Mouse (Mus musculus) heart, adult 8-10 months (tissue): Measurements from ENCODE around the gene Ganab. TPM values are rescaled to one million over a fixed set of nuclear protein-coding genes. Genes with fewer than 3 reads are reported as not detected.

Experiments
- DNase-seq: peaks from one replicate; pipeline ENCODE4 v3.0.0; 2022; ENCODE audit warnings: low spot score
- total RNA-seq, 4 experiments: library from RNA; stranded (reverse); gene quantifications; 2 replicates each; pipeline ENCODE4 v1.2.4; 2022

Gene Ganab
- total RNA-seq, 4 experiments from 2014 or later: 45.5 to 49.6 (median 47.2) TPM

GRCm38 (mm10) chr19:8929224-8930088 lies 31.6 kb downstream of the Ganab start, which contains the start of the genes Rom1 and Eml3:
Gene Rom1, minus strand, starts transcription at chr19:8929356.
Gene Eml3, plus strand, starts transcription at chr19:8929552.
- DNase-seq: peak; percentile 95

- no peak for DNase-seq
Measured at GRCm38 (mm10) chr19:8930117-8930516, 32.2 kb downstream of the Ganab start.

- no peak for DNase-seq
Measured at GRCm38 (mm10) chr19:8930771-8931170, 32.9 kb downstream of the Ganab start.

GRCm38 (mm10) chr19:8936736-8937135 lies 38.9 kb downstream of the Ganab start:
- no peak for DNase-seq

- DNase-seq: no peak
Measured at GRCm38 (mm10) chr19:8940526-8941133, 42.8 kb downstream of the Ganab start.

- DNase-seq: no peak
Measured at GRCm38 (mm10) chr19:8941136-8941514, 43.3 kb downstream of the Ganab start.

- peak; percentile 91 for DNase-seq
Measured at GRCm38 (mm10) chr19:8941515-8942217, 43.8 kb downstream of the Ganab start, which contains the start of gene Mta2. Gene Mta2, plus strand, starts transcription at chr19:8941875.

- no peak for DNase-seq
Measured at GRCm38 (mm10) chr19:8942276-8942964, 44.5 kb downstream of the Ganab start.

GRCm38 (mm10) chr19:8943047-8943446 lies 45.2 kb downstream of the Ganab start:
- DNase-seq: no peak

GRCm38 (mm10) chr19:8944062-8944461 lies 46.2 kb downstream of the Ganab start:
- DNase-seq: no peak

GRCm38 (mm10) chr19:8944750-8945149 lies 46.9 kb downstream of the Ganab start:
- DNase-seq: peak; percentile 62

- no peak for DNase-seq
Measured at GRCm38 (mm10) chr19:8945251-8945650, 47.4 kb downstream of the Ganab start.

GRCm38 (mm10) chr19:8946929-8947328 lies 49.1 kb downstream of the Ganab start:
- DNase-seq: no peak

- DNase-seq: no peak
Measured at GRCm38 (mm10) chr19:8950190-8950589, 52.3 kb downstream of the Ganab start.

GRCm38 (mm10) chr19:8952241-8952640 lies 54.4 kb downstream of the Ganab start:
- no peak for DNase-seq

GRCm38 (mm10) chr19:8953135-8954039 lies 55.5 kb downstream of the Ganab start, which contains the start of gene Tut1:
Gene Tut1, plus strand, starts transcription at chr19:8953847.
- peak; percentile 97 for DNase-seq

GRCm38 (mm10) chr19:8954171-8954570 lies 56.3 kb downstream of the Ganab start:
- DNase-seq: no peak

GRCm38 (mm10) chr19:8962256-8962655 lies 64.4 kb downstream of the Ganab start:
- DNase-seq: no peak

- DNase-seq: no peak
Measured at GRCm38 (mm10) chr19:8965075-8965474, 67.2 kb downstream of the Ganab start.

- no peak for DNase-seq
Measured at GRCm38 (mm10) chr19:8965771-8966170, 67.9 kb downstream of the Ganab start.
